Mouse (Mus musculus) megakaryocyte, embryonic 14.5 days (primary cell): ENCODE data around the gene Ms4a15. TPM values are rescaled to one million over a fixed set of nuclear protein-coding genes. Genes with fewer than 3 reads are reported as not detected.

Experiments used
- H3K27me3 ChIP-seq: replicated peaks from 2 replicates; pipeline ENCODE3; 2012; ENCODE audit warnings: inconsistent platforms
- H3K36me3 ChIP-seq: replicated peaks from 2 replicates; pipeline ENCODE3; 2012; ENCODE audit warnings: low read length, inconsistent platforms, mixed read lengths
- H3K4me1 ChIP-seq: 2 replicates; pipeline ENCODE4 v1.6.1; 2012; ENCODE audit warnings: inconsistent platforms
- H3K4me3 ChIP-seq: replicated peaks from 2 replicates; pipeline ENCODE3; 2012; ENCODE audit warnings: moderate library complexity, mild to moderate bottlenecking, inconsistent platforms
- H3K9me3 ChIP-seq: 2 replicates; pipeline ENCODE4 v1.6.1; 2012; ENCODE audit warnings: inconsistent platforms
- FLI1 ChIP-seq: IDR thresholded peaks from 2 replicates; pipeline ENCODE4 v1.6.1; 2012; ENCODE audit warnings: low read length, inconsistent platforms, mixed read lengths
- GATA1 ChIP-seq: IDR thresholded peaks from 3 replicates; pipeline ENCODE4 v1.6.1; 2012; ENCODE audit warnings: mixed read lengths, low read length, inconsistent platforms, borderline replicate concordance
- polyA plus RNA-seq: library from polyadenylated mRNA; stranded (reverse); fragments of >175 nt; gene quantifications from 2 replicates; pipeline ENCODE4 v1.2.3, GENCODE M21; 2012; ENCODE audit warnings: low replicate concordance; ENCODE audit not compliant: insufficient read depth

Gene Ms4a15
- polyA plus RNA-seq, 1 experiment = not detected

- Histone ChIP-seq H3K36me3 (no peaks in the 10 kb centered on the region), H3K4me1 (peaks cover 18% of the 10 kb centered on the region), H3K9me3 (0 out of 2 replicates have a peak, but pooled peaks cover 3% of the 10 kb centered on the region), H3K4me3 (no peak overlapping the region), H3K27me3 (peaks cover 61% of the 10 kb centered on the region)
- TF ChIP-seq GATA1 = no peak
- no peak for TF ChIP-seq FLI1
These were observed 8.5 kb downstream of the Ms4a15 start for GRCm38 (mm10) chr19:10984551-10984950.

DNA sequence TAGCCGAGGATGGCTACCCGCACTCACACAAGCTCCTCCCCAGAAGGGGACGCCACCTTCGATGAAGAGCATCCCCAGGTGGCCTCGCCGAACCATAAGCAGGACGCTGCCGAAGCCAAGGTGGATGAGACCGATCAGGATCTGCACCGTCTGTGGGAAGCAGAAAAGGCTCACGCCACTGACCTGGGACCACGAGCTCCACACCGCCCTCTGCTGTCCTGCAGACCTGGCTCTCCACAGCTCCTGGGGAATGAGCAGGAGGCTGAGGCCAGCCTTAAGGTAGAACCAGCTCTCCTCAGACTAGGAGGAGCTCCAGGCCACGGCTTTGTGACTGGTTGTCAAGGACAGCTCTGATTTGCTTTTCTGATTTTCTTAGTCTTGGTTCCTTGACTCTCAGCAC is 9.9 kb downstream of the Ms4a15 start:
- TF ChIP-seq FLI1 (no peak), GATA1 (no peak)

GRCm38 (mm10) chr19:10980210-10980609 is 12.8 kb downstream of the Ms4a15 start:
- Histone ChIP-seq H3K9me3 (0 out of 2 replicates have a peak, but pooled peaks cover 3% of the 10 kb centered on the region), H3K4me3 (peak overlapping the region; percentile 87), H3K27me3 (peaks cover 39% of the 10 kb centered on the region), H3K36me3 (no peaks in the 10 kb centered on the region), H3K4me1 (peaks cover 26% of the 10 kb centered on the region)
- TF ChIP-seq FLI1 = no peak
- TF ChIP-seq GATA1 = no peak

More for the DNA sequence above, 9.9 kb downstream of the Ms4a15 start:
- Histone ChIP-seq H3K4me3 (peak overlapping the region; percentile 23), H3K9me3 (0 out of 2 replicates have a peak, but pooled peaks cover 3% of the 10 kb centered on the region), H3K36me3 (no peaks in the 10 kb centered on the region), H3K27me3 (peaks cover 54% of the 10 kb centered on the region), H3K4me1 (peaks cover 24% of the 10 kb centered on the region)

- Histone ChIP-seq H3K27me3 (peaks cover 33% of the 10 kb centered on the region), H3K4me1 (peaks cover 30% of the 10 kb centered on the region), H3K4me3 (peak overlapping the region; percentile 87), H3K9me3 (0 out of 2 replicates have a peak, but pooled peaks cover under 1% of the 10 kb centered on the region), H3K36me3 (no peaks in the 10 kb centered on the region)
- TF ChIP-seq GATA1 = no peak
- TF ChIP-seq FLI1 = no peak
These were observed 13.6 kb downstream of the Ms4a15 start for GRCm38 (mm10) chr19:10979184-10980168.

- Histone ChIP-seq H3K36me3 (no peaks in the 10 kb centered on the region), H3K27me3 (peaks cover 14% of the 10 kb centered on the region), H3K9me3 (peaks cover 17% of the 10 kb centered on the region), H3K4me3 (no peak overlapping the region), H3K4me1 (peaks cover 47% of the 10 kb centered on the region)
- no peak for TF ChIP-seq FLI1
These were observed 16.7 kb downstream of the Ms4a15 start for GRCm38 (mm10) chr19:10976318-10976717.

DNA sequence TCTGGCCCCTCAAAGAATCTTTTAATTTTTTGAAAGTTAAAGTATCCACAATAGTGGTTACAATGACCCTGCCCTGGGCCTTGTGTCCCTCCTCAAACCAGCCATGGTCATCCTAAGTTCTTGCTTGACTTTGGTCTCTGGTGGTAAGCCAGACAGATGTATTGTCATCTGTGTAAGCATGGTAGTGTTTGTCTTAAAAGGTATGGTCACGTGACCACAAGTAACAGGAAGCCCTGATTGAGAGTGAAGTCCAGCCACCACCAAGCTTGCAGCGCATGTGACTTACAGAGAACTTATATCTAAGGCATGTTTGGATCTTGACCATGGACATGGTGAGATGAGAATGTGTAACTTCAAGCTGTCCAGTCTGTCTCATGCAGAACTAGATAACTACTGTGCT is 17.9 kb downstream of the Ms4a15 start:
- Histone ChIP-seq H3K4me3 (no peak overlapping the region), H3K4me1 (peaks cover 49% of the 10 kb centered on the region), H3K27me3 (peaks cover 11% of the 10 kb centered on the region), H3K36me3 (no peaks in the 10 kb centered on the region), H3K9me3 (peaks cover 19% of the 10 kb centered on the region)
- TF ChIP-seq GATA1 (no peak), FLI1 (no peak)

DNA sequence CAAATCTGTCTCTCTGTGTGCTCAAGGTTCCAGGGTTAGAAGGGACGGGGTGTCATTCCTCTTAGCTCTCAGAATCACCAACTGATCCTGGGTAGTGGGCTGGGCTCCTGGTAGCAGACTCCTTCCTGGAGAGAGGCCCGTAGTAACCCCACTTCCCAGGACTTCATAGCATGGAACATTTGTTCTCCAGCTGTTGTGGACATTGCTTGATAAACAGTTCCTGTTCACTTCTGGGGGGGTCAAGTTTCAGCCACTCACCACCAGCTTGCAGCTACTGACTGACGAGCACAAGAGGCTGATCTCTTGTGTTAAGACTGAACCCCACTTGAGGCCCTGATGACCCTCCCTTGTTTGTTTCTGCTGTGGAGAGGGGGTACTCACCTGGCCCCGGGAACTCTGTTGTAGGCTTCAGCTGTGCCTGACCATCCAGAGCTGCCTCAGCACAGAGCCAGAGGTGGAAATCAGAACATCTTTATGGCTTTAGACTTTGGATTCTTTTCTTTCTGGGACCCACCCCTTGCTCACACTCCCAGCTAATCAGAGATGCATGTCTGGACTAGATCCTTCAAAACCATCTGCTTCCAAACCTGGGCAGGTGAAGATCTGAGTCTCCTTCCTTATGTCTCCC is 18.7 kb downstream of the Ms4a15 start, which contains the start of gene Ms4a10:
Gene Ms4a10 (minus strand): TSS at position 433 of the 628 bp plus-strand sequence.
- Histone ChIP-seq H3K4me3 (no peak within 1 kb of the TSS), H3K36me3 (no peaks in the 10 kb centered on the region), H3K27me3 (peaks cover 11% of the 10 kb centered on the region), H3K4me1 (peaks cover 49% of the 10 kb centered on the region), H3K9me3 (peaks cover 19% of the 10 kb centered on the region)
- no peak for TF ChIP-seq GATA1

DNA sequence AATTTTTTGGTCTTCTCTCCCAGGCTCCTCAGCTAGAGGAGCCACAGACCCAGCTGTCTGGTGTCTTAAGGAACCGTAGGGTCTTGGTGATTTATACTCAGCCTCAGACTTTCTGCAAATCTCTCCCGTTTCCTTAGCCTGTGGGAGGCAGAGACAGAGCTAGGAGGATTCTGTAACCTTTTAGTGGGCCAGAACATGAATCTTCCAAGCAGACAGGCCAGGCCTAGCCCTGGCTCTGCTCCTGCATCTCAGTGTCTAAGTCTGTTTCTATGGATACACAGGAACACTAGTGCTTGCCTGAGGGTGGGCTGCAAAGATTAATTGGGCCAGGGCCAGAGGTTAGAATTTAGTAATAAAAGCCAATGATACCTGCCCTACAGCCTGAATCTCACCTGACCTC is 19.9 kb downstream of the Ms4a15 start:
- H3K4me3 ChIP-seq = no peak overlapping the region
- H3K36me3 ChIP-seq = no peaks in the 10 kb centered on the region
- H3K9me3 ChIP-seq = peaks cover 24% of the 10 kb centered on the region
- no peak for TF ChIP-seq FLI1
- TF ChIP-seq GATA1 = no peak
- peaks cover 10% of the 10 kb centered on the region for H3K27me3 ChIP-seq
- H3K4me1 ChIP-seq = peaks cover 47% of the 10 kb centered on the region

- TF ChIP-seq FLI1 (no peak), GATA1 (no peak)
- Histone ChIP-seq H3K36me3 (no peaks in the 10 kb centered on the region), H3K9me3 (peaks cover 30% of the 10 kb centered on the region), H3K4me1 (peaks cover 52% of the 10 kb centered on the region), H3K4me3 (no peak overlapping the region), H3K27me3 (peaks cover 11% of the 10 kb centered on the region)
These were observed 20.4 kb downstream of the Ms4a15 start for GRCm38 (mm10) chr19:10972660-10973059.

GRCm38 (mm10) chr19:10970457-10970856 is 22.6 kb downstream of the Ms4a15 start:
- Histone ChIP-seq H3K4me3 (peak overlapping the region; percentile 39), H3K4me1 (peaks cover 58% of the 10 kb centered on the region), H3K9me3 (peaks cover 48% of the 10 kb centered on the region), H3K36me3 (no peaks in the 10 kb centered on the region), H3K27me3 (peaks cover 32% of the 10 kb centered on the region)
- TF ChIP-seq GATA1 (peak; percentile 7; the same call in 1 of the 3 replicates), FLI1 (no peak)
